Mouse (Mus musculus): ENCODE results near the gene Pla2g2c.
A peak's percentile ranks its signal among the peaks of the same experiment; 100 is the strongest.

Pla2g2c gene

DNA sequence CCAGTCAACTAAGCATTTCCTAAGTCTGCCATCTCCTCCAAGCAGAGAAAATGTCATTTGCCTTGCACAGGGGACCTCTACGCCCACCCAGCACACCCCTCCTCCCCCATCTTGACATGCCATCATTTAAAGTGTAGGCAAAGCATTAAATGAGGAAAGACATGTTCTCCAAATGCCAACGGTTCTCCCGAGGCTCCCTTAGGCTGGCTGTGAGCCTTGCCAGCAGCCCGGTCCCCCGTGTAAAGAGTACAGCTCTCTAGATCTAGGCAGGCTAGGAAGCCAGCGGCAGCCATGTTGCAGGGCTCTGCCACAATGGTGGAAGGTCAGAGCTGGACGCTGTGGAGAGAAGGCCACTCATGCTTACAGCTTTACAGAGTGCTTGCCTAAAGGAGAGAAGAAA, 14.6 kb upstream of the Pla2g2c start:
- DNase-seq (ENCODE audit: low read depth): no peak

DNA sequence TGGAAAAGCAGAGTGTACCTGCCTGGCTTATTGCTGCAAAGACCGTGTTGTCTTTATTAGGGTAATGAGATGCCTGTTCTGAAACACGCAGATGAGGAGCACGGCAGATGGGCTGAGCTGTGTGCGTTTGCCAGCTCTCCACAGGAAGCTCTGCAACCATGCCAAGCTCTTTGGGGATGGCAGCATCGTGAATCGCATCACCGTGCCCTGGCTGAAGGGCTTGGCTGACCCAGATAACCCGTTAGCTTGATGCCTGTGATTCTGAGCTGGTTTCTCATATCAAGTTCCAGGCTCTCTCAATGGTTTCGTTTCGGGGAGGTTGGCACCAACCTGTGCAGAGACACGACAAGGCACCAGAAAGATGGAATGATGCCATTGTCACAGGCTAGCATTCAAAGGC, 14.0 kb upstream of the Pla2g2c start:
- no peak for DNase-seq (ENCODE audit: low read depth)

DNA sequence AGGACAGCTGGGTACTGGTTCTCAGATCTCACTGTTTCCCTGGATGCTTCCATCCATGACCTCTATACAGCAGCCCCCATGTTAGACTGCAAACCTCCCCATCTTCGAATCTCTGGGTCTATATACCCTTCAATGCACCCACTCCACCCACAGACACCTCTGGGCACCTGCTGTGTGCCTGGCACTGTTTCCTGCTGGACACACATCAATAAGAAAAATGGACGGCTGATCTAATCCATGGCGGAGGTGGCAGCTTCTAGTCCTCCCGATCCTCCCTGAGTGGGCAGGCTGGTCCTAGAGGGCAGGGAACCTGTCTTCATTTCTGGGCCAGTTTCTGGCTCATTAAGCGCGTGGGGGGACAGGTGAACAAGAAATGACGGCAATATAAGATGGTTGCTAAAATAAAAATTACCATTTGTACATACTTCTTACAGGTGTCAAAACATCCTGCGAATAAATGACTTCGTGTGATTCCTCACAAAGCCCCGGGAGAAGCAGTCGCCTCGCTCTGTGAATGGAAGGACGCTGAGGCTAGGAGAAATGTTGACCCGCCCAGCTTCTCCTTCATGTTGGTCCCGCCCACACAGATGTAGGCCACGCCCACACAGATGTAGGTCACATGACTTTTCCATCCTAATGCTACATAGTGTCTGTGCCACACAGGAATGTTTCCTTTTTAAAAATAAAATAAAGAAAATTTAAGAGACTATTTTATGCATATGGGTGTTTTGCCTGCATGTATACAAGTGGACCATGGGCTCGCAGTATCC, 13.4 kb upstream of the Pla2g2c start:
- no peak for DNase-seq (ENCODE audit: low read depth)

DNA sequence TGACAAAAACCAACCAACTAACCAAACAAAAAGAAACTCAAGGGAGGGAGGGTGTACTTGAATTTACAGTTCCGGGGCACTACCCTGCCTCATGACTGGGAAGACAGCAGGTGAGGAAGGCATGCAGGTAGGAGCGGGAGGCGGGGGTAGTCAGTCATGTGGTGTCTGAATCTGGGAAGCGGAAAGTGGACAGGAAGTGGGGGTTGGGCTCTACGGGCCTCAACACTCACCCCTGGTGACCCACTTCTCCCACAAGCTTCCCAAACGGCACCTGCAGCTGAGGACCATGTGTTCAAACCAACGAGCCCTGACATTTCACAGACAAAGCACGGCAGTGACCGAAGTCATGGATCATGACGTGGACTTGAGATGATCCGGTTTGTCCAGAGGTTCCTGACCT, 12.5 kb upstream of the Pla2g2c start:
- no peak for DNase-seq (ENCODE audit: low read depth)

DNA sequence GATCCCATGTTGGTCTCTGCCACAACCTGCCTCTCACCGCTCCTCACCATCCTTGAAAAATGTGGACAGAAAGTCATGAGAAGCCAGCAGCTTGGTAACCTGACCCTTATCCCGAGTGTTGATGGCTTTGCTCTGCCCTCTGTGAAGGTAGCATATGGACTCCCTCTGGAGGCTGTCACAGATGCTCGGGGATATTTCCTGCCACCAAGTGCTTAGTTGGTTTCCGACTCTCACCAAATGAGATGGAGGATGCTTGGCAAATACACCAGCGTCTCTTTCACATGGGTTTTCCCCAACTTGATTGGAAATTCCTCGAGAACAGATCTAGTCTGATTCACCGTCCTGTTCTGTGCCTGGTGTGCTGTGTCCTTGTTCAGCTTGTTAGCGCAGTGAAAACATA, 12.0 kb upstream of the Pla2g2c start:
- no peak for DNase-seq (ENCODE audit: low read depth)

DNA sequence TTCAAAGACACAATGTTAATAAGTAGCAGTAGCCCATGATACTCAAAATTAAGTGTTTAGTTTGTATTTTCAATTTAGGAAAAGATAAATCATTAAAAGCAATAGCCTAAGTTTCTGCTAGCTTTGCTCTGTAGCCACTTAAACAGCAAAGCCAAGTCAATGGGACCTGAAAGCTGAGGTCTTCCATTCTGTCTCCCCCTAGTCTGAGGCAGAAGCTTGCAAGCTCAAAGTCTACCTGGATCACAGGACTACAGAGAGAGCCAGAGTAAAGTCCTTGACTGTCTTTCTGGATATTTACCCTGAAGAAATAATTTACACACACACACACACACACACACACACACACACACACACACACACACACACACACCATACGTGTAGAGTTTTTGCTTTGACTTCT, 10.4 kb upstream of the Pla2g2c start:
- no peak for DNase-seq (ENCODE audit: low read depth)

DNA sequence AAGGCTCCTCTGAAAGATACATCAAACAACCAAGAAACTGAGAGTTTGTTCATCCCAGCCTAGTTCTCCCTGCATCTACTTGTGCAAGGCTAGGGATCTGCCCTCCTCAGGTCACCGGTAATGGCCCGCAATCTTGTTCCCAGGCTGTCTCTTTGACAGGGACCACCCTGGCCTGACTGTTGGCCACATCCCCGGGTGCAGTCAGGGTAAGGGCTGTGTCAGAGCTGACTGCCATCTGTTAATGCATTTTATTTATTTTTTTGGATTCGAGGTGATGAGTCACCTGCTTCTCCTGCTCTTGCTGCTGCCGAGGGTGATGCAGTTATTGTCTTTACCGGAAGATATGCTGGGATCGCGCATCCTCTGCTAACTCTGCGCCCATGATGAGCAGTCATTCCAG, 7.9 kb upstream of the Pla2g2c start:
- no peak for DNase-seq (ENCODE audit: low read depth)

DNA sequence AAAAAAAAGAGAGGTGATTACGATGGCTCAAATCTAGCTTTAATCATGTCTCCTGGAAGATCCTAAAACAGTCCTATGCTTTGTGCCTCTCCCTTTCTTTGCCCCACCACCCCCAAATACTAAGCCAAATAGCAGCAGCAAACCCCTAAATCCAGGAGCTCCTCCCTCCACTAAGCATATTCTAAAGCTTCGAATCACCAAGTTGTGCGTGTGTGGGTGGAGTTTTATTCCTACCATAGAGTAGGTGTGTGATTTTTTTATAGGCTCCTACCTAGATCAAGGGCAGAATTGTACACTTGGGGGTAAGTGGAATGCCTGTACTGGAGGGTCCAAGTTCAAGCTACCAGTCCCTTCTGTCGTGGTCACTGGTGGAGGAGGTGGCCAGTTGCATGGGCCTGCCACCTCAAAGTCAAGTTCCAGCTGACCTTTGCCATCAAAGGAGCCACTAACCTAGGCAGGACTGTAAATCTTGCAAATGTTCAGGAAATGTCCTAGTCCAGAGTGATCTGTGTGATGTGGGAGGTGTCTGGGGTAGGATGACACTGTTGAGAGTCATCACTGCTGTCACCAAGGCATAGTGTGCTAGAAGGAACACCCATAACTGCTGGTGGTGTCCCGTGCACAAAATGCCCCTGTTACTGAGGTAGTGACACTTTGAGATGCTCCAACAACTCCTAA, 5.9 kb upstream of the Pla2g2c start:
- no peak for DNase-seq (ENCODE audit: low read depth)

DNA sequence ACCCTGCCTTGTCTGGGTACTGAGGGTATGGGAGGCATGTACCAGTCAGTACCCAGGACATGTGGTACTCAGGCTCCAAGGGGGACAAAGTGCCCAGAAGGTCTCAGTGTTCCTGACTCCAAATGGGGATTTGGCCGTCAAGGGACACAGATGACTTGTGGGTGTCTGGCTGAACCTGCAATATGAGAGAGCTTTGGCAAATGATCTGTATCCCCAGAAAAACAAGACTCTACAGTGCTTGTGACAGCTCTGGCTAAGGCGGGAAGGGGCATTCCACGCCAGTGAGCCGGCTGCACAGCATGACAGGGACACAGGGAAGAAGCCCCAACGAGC, 5.4 kb upstream of the Pla2g2c start:
- no peak for DNase-seq (ENCODE audit: low read depth)

DNA sequence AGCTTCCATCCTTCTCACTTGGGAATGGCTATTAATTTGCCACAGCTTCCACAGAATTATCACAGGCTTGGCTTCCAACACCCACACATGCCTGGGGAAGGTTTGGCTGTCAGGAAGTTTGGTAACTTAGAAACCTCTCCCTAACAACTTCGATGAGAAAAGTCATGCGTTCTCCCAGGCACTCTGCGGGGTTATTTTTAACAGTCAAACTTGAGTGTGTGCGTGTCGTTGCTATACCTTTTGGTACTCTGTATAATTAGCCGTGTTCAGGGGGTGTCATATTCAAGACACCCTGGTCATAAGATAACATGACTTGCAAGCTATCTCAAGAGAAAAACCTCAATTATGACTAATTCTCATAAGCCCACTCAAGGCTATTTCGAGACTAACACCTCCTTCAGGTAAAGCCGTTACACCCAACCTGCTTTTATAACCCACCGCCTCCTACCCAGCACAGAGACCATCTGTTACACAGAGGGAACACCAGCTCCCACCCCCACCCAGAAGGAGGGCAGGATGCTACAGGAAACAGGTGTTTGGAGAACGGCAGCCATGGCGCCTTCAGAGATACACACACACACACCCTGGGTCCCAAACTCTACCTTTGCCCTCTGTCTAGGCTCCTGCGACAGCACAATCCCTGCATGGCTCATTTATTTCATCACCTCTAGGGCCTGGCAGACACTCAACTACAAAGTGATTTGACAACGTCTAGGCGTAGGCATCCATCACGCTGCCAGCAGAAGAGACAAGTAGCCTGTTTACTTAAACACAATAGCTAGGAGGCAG, 905 bp upstream of the Pla2g2c start:
- DNase-seq (ENCODE audit: low read depth): no peak

DNA sequence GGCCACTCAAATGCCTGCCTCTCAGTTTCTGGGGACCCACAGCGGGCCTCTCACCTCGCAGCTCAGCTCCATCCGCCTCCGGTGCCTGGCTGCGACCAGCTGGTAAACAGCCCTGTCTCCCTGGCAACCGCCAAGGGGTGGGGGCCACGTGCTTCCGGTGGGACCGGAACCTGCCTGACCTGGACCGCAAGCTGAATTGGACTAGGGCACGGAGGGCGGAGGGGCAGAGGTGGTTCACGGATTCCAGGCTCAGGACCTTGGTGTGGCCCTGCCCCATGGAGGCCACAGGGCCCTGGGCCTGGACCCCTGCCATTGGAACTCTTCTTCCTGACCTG, 502 bp downstream of the Pla2g2c start:
- DNase-seq (ENCODE audit: low read depth): no peak

DNA sequence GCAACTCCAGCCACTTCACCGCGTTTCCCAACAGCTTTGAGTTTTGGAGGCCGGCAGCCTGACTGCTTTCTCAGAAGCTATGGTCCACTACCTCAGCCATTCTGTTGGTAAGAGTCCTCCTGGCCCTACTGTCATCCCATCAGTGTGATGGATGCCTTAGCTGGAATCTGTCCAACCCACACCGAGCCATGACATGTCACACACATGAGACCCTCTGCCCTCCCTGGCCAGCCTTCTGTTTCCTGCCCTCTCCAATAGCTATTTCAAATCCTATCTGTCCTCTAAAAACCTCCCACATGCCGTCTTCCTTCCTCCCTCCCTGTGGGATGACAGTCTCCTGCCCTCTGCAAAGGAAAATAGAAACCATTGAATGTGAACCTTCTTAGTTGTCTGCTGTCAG, 1.2 kb downstream of the Pla2g2c start:
- no peak for DNase-seq (ENCODE audit: low read depth)

DNA sequence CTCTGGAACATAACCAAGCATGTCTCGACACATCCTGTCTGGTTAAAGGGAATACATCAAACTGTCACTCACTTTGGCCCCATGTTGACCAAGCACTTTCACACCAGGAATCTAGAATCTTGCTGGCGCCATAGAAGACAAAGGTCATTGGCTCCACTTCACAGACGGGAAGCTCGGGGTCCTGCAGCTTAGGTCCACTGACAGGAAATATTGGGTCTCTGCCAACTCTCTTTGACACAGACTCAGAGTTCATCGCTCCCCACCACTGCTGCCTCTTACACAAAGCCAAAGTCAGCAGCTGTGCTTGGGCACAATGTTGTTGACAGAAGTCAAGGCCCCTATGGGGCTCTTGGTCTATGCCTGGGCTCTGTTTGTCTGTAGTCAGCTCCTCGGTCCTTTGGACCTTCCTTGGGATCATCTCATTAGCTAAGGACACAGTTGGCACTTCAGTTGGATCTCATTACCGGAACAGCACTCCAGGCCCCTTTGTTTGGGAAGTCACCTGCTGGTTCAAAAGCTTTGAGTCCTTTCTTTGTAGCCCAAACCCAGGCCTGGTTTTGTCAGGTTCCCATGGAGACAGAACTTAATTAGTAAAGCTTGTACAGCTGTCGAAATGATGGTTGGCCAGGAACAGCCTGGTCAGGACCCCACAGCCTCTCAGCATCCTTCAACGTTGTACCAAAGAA, 4.6 kb downstream of the Pla2g2c start:
- no peak for DNase-seq (ENCODE audit: low read depth)

DNA sequence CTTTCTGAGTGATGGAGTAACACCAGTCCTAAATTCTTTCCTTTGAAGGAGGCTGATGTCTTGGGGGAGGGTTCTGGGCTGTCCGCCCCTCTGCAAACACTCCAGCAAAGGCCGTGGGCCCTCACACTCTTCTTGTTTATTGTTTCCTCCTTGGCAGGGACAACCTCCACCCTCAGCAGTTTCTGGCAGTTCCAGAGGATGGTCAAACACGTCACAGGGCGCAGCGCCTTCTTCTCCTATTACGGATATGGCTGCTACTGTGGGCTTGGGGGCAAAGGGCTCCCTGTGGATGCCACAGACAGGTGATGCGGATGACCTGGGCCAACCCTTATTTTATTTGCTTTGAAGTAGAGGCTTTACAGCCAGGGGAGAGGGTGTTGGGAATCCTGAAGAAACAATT, 9.5 kb downstream of the Pla2g2c start:
- no peak for DNase-seq (ENCODE audit: low read depth)

DNA sequence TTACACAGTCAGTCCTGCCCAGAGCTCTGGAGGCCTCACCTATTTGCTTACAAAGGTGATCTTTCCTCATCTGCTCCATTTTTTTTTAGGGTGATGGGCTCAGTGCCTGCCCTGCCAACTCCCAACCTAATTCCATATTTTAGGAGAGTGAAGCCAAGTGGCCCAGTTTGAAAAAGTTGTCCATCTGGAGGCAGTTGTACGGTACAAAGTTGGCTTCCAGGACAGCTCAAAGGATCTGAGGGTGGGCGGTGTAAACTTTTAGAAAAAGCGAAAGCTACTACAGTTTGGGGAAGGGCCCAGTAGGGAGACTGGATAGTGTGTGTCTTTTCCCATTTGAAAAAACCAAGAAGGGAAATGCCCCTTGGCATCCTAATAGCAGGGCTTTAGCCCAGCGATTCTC, 10.3 kb downstream of the Pla2g2c start:
- no peak for DNase-seq (ENCODE audit: low read depth)

DNA sequence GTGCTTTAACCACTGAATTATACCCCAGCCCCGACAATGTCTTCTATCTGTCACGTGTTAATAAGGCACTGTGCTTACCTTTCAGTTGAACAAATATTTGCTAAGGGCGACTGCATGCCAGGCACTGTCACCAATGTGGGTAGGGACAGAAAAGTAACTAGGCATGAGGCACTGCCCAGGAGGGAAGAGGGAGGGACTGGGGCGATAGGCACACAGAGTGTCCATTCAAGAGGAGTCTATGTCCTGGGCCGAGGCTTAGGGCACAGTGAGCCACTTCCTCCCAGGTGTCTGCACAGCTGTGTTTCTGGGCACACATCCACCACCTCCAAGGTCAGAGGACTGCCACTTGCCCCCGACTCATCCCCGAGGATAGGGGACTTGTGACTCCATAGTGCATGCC, 12.4 kb downstream of the Pla2g2c start, which contains the start of gene Ubxn10:
Gene Ubxn10, minus strand, starts transcription at position 137 of the 400 bp plus-strand sequence.
- DNase-seq (ENCODE audit: low read depth): no peak

DNA sequence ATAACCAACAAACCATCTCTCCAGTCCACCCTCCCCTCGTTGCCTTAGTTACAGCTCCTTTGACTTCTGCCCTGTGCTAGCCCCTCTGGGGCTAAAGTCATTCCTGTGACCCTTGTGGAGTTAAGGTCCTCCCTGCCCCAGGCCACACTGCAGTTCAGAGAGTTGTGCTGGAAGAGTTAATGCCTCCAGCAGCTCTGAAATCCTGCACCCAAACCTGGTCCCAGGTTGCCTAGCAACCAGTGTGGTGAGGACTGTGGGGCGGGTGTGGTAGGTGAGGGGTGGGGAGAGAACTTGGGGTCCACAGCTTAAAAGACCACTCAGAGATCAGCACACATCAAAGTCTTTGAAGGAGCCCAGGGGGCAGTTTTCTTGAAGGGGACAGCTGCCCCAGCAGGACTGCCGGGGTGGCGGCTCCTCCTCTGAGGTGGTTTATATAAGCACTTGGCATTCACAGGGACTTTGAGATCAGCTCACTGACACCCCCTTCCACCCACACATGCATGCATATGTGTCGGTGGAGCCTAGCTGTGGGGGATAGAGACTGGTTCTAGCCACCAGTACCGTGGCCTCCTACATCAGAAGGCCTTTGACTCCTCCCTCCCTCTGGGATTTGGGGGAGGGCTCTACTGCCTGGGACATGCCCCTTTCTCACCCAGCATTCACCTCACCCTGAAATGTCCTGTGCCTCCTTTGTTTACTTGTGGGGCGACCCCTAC, 14.7 kb downstream of the Pla2g2c start:
- DNase-seq (ENCODE audit: low read depth): no peak

DNA sequence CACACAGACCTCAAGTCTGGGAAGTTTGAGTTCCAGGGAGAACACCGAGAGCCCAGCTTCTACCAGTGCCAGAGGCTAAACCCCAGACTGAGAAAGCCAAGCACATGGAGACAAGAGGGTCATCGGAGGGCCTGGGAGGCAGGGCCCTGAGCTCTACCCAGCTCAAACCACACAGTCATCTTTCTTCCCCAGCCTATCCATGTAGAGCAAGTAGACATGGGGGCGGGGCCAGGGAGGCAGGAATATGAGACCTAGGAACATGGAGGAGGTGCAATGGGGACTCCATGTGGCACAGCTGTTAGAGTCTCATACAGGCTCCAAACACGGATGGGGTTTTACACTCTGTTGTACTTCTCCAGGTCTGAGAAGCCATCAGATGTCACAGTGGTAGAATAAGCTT, 21.3 kb downstream of the Pla2g2c start:
- DNase-seq (ENCODE audit: low read depth): no peak

DNA sequence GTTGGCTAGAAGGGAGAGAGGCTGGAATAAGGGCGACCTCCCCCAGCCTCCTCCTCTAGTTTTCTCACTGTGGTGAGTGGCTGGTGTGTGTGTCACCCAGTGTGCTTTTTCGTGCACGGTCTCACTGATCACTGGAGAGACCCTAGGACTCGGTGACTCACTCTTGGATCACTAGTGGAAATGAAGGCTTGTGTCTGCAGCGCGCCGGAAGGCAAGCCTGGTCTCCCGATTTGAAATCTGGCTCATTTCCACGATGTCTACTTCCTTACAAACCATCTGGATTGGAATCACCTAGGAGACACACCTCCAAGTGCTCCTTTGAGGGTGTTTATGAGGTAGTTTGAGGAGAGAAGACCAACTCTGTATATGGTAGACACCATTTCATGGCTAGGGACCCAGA, 22.3 kb downstream of the Pla2g2c start:
- no peak for DNase-seq (ENCODE audit: low read depth)

DNA sequence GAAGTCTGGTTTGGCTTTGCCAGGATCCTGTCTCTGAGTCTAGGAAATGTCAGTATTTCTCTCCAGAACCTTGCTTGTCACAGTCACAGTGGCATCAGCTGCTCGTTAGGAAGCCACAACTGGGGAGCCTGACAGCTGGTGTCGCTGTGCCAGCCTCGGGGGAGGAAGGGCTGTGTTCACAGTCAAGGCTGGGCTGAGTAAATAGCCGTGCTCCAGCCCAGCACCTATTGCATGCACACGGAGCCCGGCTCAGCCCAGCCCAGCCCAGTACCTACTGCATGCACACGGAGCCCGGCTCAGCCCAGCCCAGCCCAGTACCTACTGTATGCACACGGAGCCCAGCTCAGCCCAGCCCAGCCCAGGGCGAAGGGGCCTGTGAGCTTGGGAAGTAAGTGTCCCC, 23.3 kb downstream of the Pla2g2c start:
- DNase-seq (ENCODE audit: low read depth): no peak

DNA sequence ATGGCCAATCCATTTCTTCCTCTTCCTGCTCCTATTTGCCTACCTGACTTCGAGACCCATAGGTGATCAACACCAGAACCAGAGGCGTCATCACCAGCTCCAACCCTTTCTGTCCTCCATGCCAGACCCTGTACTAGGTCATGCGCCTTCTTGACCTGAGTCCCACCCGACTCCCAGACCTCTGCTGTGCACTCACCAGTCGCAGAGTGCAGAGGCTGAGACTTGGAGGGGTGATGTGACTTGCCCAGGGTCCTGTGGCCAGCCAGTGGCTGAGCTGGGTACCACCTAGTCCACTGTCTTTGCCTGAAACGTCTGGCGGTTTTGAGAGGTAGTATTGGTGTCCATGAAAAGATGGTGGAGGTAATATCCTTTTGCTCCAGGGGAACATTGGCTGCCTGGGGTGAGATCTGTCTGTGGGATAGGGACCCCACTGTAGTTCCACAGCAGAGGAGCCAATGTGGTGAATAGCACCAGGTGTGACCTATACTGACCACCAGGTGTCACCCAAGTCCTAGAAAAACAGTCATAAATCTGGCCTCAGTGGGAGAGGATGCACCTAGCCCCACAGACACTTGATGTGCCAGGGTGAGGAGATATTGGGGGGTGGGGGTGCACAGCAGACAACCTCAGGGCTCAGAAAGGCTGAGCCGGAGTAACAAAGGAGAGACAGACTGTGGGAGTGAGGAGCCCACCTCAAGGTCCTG, 23.9 kb downstream of the Pla2g2c start:
- peak; percentile 54 for DNase-seq (ENCODE audit: low read depth)
